Mouse (Mus musculus): ENCODE results near the gene Manbal.
"Not testable (repeated sequence)": the region's sequence is repeated elsewhere in the genome, so short reads cannot be mapped to it uniquely, and the experiment has no call there.

Manbal gene

GRCm38 (mm10) chr2:157367991-157368390 is 597 bp downstream of the Manbal start:
- DNase-seq (ENCODE audit: low spot score) = no peak

- DNase-seq (ENCODE audit: low spot score) = no peak
These were observed 4.3 kb downstream of the Manbal start for GRCm38 (mm10) chr2:157371696-157372095.

- DNase-seq (ENCODE audit: low spot score) = no peak
These were observed 6.3 kb downstream of the Manbal start for GRCm38 (mm10) chr2:157373681-157374080.

- no peak for DNase-seq (ENCODE audit: low spot score)
These were observed 7.7 kb downstream of the Manbal start for GRCm38 (mm10) chr2:157375051-157375450.

GRCm38 (mm10) chr2:157375794-157376757 is 8.7 kb downstream of the Manbal start:
- DNase-seq (ENCODE audit: low spot score) = peak; percentile 66

- DNase-seq (ENCODE audit: low spot score) = no peak
These were observed 9.6 kb downstream of the Manbal start for GRCm38 (mm10) chr2:157376995-157377394.

GRCm38 (mm10) chr2:157384836-157385235 is 17.4 kb downstream of the Manbal start:
- DNase-seq (ENCODE audit: low spot score) = no peak

GRCm38 (mm10) chr2:157388901-157389590 is 21.7 kb downstream of the Manbal start:
- not testable (repeated sequence) for DNase-seq (ENCODE audit: low spot score)

GRCm38 (mm10) chr2:157389591-157389921 is 22.2 kb downstream of the Manbal start:
- no peak for DNase-seq (ENCODE audit: low spot score)

- DNase-seq (ENCODE audit: low spot score) = no peak
These were observed 24.9 kb downstream of the Manbal start for GRCm38 (mm10) chr2:157392331-157392730.

- DNase-seq (ENCODE audit: low spot score) = no peak
These were observed 26.2 kb downstream of the Manbal start for GRCm38 (mm10) chr2:157393549-157393948.

- DNase-seq (ENCODE audit: low spot score) = no peak
These were observed 27.5 kb downstream of the Manbal start for GRCm38 (mm10) chr2:157394868-157395267.

- DNase-seq (ENCODE audit: low spot score) = no peak
These were observed 28.0 kb downstream of the Manbal start for GRCm38 (mm10) chr2:157395371-157395770.

- DNase-seq (ENCODE audit: low spot score) = peak; percentile 27
These were observed 28.6 kb downstream of the Manbal start for GRCm38 (mm10) chr2:157395960-157396359.

- DNase-seq (ENCODE audit: low spot score) = no peak
These were observed 30.0 kb downstream of the Manbal start for GRCm38 (mm10) chr2:157397376-157397775.

- DNase-seq (ENCODE audit: low spot score) = no peak
These were observed 31.1 kb downstream of the Manbal start for GRCm38 (mm10) chr2:157398539-157398938.

- no peak for DNase-seq (ENCODE audit: low spot score)
These were observed 32.4 kb downstream of the Manbal start for GRCm38 (mm10) chr2:157399797-157400196.

- DNase-seq (ENCODE audit: low spot score) = no peak
These were observed 33.1 kb downstream of the Manbal start for GRCm38 (mm10) chr2:157400491-157400890.

- no peak for DNase-seq (ENCODE audit: low spot score)
These were observed 33.9 kb downstream of the Manbal start for GRCm38 (mm10) chr2:157401261-157401660.

- DNase-seq (ENCODE audit: low spot score) = no peak
These were observed 40.2 kb downstream of the Manbal start for GRCm38 (mm10) chr2:157407596-157407995.

- DNase-seq (ENCODE audit: low spot score) = no peak
These were observed 42.6 kb downstream of the Manbal start for GRCm38 (mm10) chr2:157409793-157410533.

GRCm38 (mm10) chr2:157411151-157411693 is 43.8 kb downstream of the Manbal start:
- DNase-seq (ENCODE audit: low spot score) = no peak

Data from embryo, embryonic 10 days (tissue).